Mouse (Mus musculus) brain, adult 2 months (tissue): ENCODE measurements at regions not wholly inside any gene's neighbourhood (a gene's known extent, or its start where the extent isn't known, plus 50 kb on each side); places are given as distances from the start of the nearest gene placed in this dataset.

ENCODE experiments used
- DNase-seq: peaks from one replicate; pipeline ENCODE4 v3.0.0; 2011; ENCODE audit warnings: low read depth, low spot score

- no peak for DNase-seq
Observed at GRCm38 (mm10) chr8:83837637-83838378, 62.1 kb upstream of the Adgrl1 start.

GRCm38 (mm10) chr8:83829851-83830250 lies 70.1 kb upstream of the Adgrl1 start:
- DNase-seq: no peak

GRCm38 (mm10) chr8:83824925-83825680 lies 74.8 kb upstream of the Adgrl1 start:
- no peak for DNase-seq

- peak; percentile 8 for DNase-seq
Observed at GRCm38 (mm10) chr8:83819086-83819485, 78.0 kb upstream of the Adgre5 start.

GRCm38 (mm10) chr8:83810651-83811050 lies 69.5 kb upstream of the Adgre5 start:
- no peak for DNase-seq

- no peak for DNase-seq
Observed at GRCm38 (mm10) chr8:83805612-83806011, 64.5 kb upstream of the Adgre5 start.

GRCm38 (mm10) chr8:83803312-83803711 lies 62.2 kb upstream of the Adgre5 start:
- DNase-seq: peak; percentile 42

GRCm38 (mm10) chr8:83802506-83802905 lies 61.4 kb upstream of the Adgre5 start:
- DNase-seq: no peak

GRCm38 (mm10) chr8:83799607-83799950 lies 58.5 kb upstream of the Adgre5 start:
- no peak for DNase-seq

GRCm38 (mm10) chr8:83798881-83799606 lies 57.9 kb upstream of the Adgre5 start:
- DNase-seq: no peak

- peak; percentile 53 for DNase-seq
Observed at GRCm38 (mm10) chr8:83793491-83794238, 52.5 kb upstream of the Adgre5 start.
